Comparison of ENCODE assay signal across 43 mouse cellular contexts in genomic region chr12:111970085-111970484, GRCm38 (mm10). TPM values are rescaled to one million over a fixed set of nuclear protein-coding genes. Genes with fewer than 3 reads are reported as not detected.
"Had no signal": no experiment of that assay in that cellular context is flagged by ENCODE, and none has a peak within 500 bp of the region (broad histone marks: within the 10 kb centered on the region; RNA-seq: fewer than 3 reads in every experiment).

No protein-coding gene starts in this region.

- H3K9ac ChIP-seq: heart, embryonic 12.5 days; heart, embryonic 13.5 days; heart, embryonic 15.5 days; hindbrain, embryonic 12.5 days; hindbrain, embryonic 13.5 days; hindbrain, embryonic 14.5 days; hindbrain, embryonic 15.5 days; intestine, embryonic 15.5 days; kidney, embryonic 15.5 days had no signal

- DNase-seq: heart, postnatal 10 days; heart, postnatal 14 days; heart, postnatal 36 days; kidney, adult 11 months; kidney, adult 18-20 months; kidney, adult 2 months; kidney, adult 8-10 months; kidney, adult 9 months; kidney, postnatal 10 days; kidney, postnatal 14 days; kidney, postnatal 25 days; kidney, postnatal 36 days; kidney, postnatal 4 days; layer of hippocampus, adult 9-11 months; layer of hippocampus, postnatal 36 days had no signal

- H3K4me3 ChIP-seq: heart, embryonic 10.5 days; heart, embryonic 12.5 days; heart, embryonic 13.5 days; heart, embryonic 15.5 days; hindbrain, embryonic 10.5 days; hindbrain, embryonic 12.5 days; hindbrain, embryonic 13.5 days; hindbrain, embryonic 15.5 days; intestine, embryonic 15.5 days; kidney, embryonic 15.5 days; layer of hippocampus, adult 2 months had no signal

- H3K27me3 ChIP-seq: heart, embryonic 12.5 days; heart, embryonic 13.5 days; heart, embryonic 15.5 days; hindbrain, embryonic 12.5 days; hindbrain, embryonic 13.5 days; hindbrain, embryonic 15.5 days; intestine, embryonic 15.5 days; kidney, embryonic 15.5 days had no signal

- H3K36me3 ChIP-seq: heart, embryonic 10.5 days; heart, embryonic 15.5 days; hindbrain, embryonic 10.5 days; hindbrain, embryonic 12.5 days; hindbrain, embryonic 13.5 days; hindbrain, embryonic 15.5 days; intestine, embryonic 15.5 days; kidney, embryonic 15.5 days had no signal

- H3K9me3 ChIP-seq: heart, embryonic 10.5 days; heart, embryonic 12.5 days; heart, embryonic 13.5 days; heart, embryonic 15.5 days; hindbrain, embryonic 10.5 days; hindbrain, embryonic 12.5 days; hindbrain, embryonic 13.5 days; hindbrain, embryonic 15.5 days; intestine, embryonic 15.5 days; kidney, embryonic 15.5 days had no signal

- H3K27ac ChIP-seq: heart, embryonic 10.5 days; heart, embryonic 13.5 days; heart, embryonic 15.5 days; hindbrain, embryonic 10.5 days; hindbrain, embryonic 12.5 days; hindbrain, embryonic 13.5 days; hindbrain, embryonic 14.5 days; hindbrain, embryonic 15.5 days; hindbrain, postnatal 0 days; intestine, embryonic 15.5 days; kidney, embryonic 15.5 days; kidney, postnatal 0 days; layer of hippocampus, adult 2 months had no signal

- H3K4me2 ChIP-seq: heart, embryonic 11.5 days; heart, embryonic 12.5 days; heart, embryonic 13.5 days; heart, embryonic 15.5 days; hindbrain, embryonic 12.5 days; hindbrain, embryonic 13.5 days; hindbrain, embryonic 14.5 days; hindbrain, embryonic 15.5 days; intestine, embryonic 15.5 days; kidney, embryonic 15.5 days had no signal

- ATAC-seq: hindbrain, embryonic 16.5 days; hindbrain, postnatal 0 days; inflammation-experienced regulatory T-cells, adult 6 months; intestine, embryonic 15.5 days; intestine, embryonic 16.5 days; intestine, postnatal 0 days had no signal

RNA-seq across cellular contexts. Expression of gene Tdrd9, which starts 1.3 kb away (rescaled TPM):
- polyA plus RNA-seq: kidney, adult 2 months had no signal

RNA-seq across cellular contexts. Expression of gene Rd3l, which starts 11.0 kb away (rescaled TPM):
- total RNA-seq: hematopoietic stem cell, adult 5-6 weeks; layer of hippocampus, adult 2 months; layer of hippocampus, adult 8-10 months; layer of hippocampus, postnatal 10 days; layer of hippocampus, postnatal 25 days; layer of hippocampus, postnatal 36 days had no signal
- polyA plus RNA-seq: hindbrain, embryonic 10.5 days; hindbrain, embryonic 11.5 days; hindbrain, embryonic 12.5 days; hindbrain, embryonic 13.5 days; hindbrain, embryonic 14.5 days; hindbrain, embryonic 15.5 days; hindbrain, embryonic 16.5 days; hindbrain, postnatal 0 days; inflammation-experienced regulatory T-cells, adult 6 months; intestine, embryonic 14.5 days; intestine, embryonic 15.5 days; intestine, embryonic 16.5 days; intestine, postnatal 0 days; kidney, adult 2 months; kidney, embryonic 14.5 days; kidney, embryonic 15.5 days; kidney, embryonic 16.5 days; kidney, postnatal 0 days; large intestine, adult 2 months had no signal
